Mouse (Mus musculus) liver, embryonic 14.5 days (tissue): ENCODE results near the gene Sh3pxd2a.

Experiments
- CTCF ChIP-seq: IDR thresholded peaks from 2 replicates; pipeline ENCODE4 v1.5.1; 2016; ENCODE audit warnings: antibody characterized with exemption, low read depth, control low read depth
- EP300 ChIP-seq: IDR thresholded peaks from 2 replicates; pipeline ENCODE4 v1.6.1; 2016; ENCODE audit warnings: antibody characterized with exemption, low read depth

DNA sequence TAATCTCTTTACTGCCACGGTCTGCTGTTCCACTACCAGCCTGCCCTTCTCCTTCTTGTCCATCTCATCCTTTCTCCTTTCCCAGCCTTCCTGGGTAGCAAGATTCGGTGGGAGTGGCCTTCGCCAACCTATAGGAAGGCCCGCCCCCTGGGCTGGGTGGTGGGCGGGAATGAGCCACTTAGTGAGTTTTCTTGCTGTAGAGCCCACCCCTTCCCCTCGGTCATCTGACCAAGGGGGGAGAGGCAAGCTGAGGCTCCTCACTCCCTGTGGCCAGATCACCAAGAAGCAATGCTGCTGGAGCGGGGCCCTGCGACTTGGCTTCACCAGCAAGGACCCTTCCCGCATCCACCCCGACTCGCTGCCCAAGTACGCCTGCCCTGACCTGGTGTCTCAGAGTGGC lies 224.1 kb downstream of the Sh3pxd2a start:
- TF ChIP-seq CTCF (no peak), EP300 (no peak)
